Mouse (Mus musculus) embryonic fibroblast, embryonic 13.5 days (primary cell): ENCODE results near the gene Eml2. TPM values are rescaled to one million over a fixed set of nuclear protein-coding genes. Genes with fewer than 3 reads are reported as not detected.
A peak's percentile ranks its signal among the peaks of the same experiment; 100 is the strongest.

Experiments
- H3K27ac ChIP-seq: 2 replicates; pipeline ENCODE4 v1.5.1; 2012; ENCODE audit warnings: low read length, control low read depth, inconsistent platforms; ENCODE audit not compliant: insufficient read depth
- H3K4me1 ChIP-seq: 2 replicates; pipeline ENCODE4 v1.6.1; 2011; ENCODE audit warnings: low read length; ENCODE audit not compliant: control insufficient read depth, insufficient read depth
- H3K4me3 ChIP-seq: 2 replicates; pipeline ENCODE4 v1.5.1; 2011; ENCODE audit warnings: mild to moderate bottlenecking, control low read depth, low read length; ENCODE audit not compliant: insufficient read depth
- CTCF ChIP-seq: IDR thresholded peaks from 2 replicates; pipeline ENCODE4 v1.5.1; 2011; ENCODE audit warnings: mild to moderate bottlenecking, control low read depth, low read length, moderate library complexity, borderline replicate concordance; ENCODE audit not compliant: insufficient read depth
- POLR2A ChIP-seq: IDR thresholded peaks from 2 replicates; pipeline ENCODE4 v1.6.1; 2011; ENCODE audit warnings: low read depth, mild to moderate bottlenecking, control low read depth, low read length, moderate library complexity
- polyA plus RNA-seq: library from polyadenylated mRNA; stranded (reverse); fragments of >200 nt; gene quantifications from 2 replicates; pipeline ENCODE4 v1.2.4, GENCODE M21; 2011; ENCODE audit warnings: low read depth; ENCODE audit not compliant: missing spikeins, insufficient read length

The Eml2 gene
- polyA plus RNA-seq, 1 experiment = 17.3 TPM

DNA sequence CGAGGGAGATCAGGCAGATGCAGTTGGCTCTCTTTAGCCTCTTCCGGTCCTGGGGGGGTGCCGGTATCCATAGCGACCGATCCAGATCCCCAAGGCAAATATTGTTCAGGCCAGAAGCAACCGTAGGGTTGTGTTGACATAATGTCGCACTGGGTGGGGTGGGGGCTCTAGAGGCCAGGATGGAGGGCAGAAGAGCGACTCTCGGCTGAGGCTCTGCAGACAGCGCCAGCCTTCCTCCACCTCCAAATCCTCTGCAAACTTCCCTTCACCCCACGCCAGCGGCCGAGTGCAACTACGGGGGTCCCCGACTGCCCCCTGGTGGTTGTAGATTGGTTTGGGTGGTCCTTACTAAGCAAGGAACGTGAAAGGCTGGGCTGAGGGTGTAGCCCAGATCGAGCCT is 3.3 kb upstream of the Eml2 start:
- Histone ChIP-seq H3K4me1 (no peaks in the 10 kb centered on the region), H3K27ac (no peak overlapping the region), H3K4me3 (no peak overlapping the region; the same call in 1 of the 2 replicates)
- TF ChIP-seq CTCF = peak; percentile 48; the same call in 1 of the 2 replicates
- no peak for TF ChIP-seq POLR2A

DNA sequence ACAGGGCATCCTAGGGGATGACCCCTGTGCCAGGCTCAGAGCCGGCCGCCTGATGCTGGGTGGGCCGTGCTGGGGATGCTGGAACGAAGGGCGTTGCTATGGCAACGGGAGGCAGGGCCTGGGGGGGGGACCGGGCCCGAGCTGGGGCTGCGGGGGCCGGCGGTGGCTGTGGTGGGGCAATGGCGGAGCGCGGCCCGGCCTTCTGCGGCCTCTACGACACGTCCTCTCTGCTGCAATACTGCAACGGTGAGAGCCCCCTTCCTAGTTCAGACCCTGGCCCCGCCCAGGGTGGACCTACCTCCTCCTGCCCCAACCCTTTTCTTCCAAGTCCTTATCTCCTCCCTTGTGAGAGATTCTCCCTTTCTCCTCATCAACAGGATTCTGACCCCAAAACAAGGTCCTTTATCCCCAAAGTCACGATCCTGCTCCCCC is 311 bp downstream of the Eml2 start:
- TF ChIP-seq CTCF = no peak
- TF ChIP-seq POLR2A = no peak
- Histone ChIP-seq H3K4me3 (no peak overlapping the region), H3K27ac (no peak overlapping the region), H3K4me1 (no peaks in the 10 kb centered on the region)

DNA sequence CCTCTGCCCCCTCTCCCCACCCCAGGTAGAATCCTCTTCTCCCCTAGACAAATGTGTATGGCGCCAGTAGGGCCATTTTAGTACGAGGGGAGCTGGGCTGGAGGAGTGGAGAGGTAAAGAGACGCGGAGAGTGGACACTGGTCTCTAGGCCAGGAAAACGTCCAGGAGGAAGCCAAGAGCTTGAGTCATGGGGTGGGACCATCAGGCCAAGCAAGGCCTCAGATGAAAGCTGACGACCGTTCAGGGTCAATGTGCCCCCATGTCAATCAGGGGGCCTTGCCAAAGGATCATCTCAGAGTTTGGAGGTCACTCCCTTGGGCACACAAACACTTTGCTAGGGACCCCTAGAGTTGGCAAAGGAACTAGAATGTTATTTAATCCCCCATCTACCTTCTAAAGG is 995 bp downstream of the Eml2 start:
- TF ChIP-seq CTCF (no peak), POLR2A (no peak)
- Histone ChIP-seq H3K4me3 (no peak overlapping the region), H3K4me1 (no peaks in the 10 kb centered on the region), H3K27ac (no peak overlapping the region)

DNA sequence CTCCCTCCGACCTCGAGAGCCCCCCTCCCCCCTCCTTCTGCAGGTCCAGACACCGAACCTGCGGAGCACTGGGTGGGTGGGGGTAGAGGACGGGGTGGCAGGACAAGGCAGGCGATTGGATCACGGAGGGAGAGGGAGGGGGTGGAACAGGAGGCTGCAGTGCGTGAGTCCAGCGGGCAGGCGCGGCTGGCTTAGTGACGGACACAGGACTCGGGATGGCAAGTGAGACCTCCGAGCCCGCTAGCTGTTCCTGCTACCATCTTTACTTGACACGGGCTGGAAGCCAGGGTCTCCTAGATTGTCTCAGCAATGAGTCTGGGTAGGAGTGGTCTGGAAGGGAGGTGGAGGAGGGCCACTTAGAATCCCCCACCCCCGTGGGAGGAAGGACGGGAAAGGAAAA is 1.8 kb downstream of the Eml2 start:
- no peak overlapping the region for H3K27ac ChIP-seq
- peaks cover 2% of the 10 kb centered on the region; the same call in 1 of the 2 replicates for H3K4me1 ChIP-seq
- TF ChIP-seq CTCF (no peak), POLR2A (no peak)
- no peak overlapping the region for H3K4me3 ChIP-seq

DNA sequence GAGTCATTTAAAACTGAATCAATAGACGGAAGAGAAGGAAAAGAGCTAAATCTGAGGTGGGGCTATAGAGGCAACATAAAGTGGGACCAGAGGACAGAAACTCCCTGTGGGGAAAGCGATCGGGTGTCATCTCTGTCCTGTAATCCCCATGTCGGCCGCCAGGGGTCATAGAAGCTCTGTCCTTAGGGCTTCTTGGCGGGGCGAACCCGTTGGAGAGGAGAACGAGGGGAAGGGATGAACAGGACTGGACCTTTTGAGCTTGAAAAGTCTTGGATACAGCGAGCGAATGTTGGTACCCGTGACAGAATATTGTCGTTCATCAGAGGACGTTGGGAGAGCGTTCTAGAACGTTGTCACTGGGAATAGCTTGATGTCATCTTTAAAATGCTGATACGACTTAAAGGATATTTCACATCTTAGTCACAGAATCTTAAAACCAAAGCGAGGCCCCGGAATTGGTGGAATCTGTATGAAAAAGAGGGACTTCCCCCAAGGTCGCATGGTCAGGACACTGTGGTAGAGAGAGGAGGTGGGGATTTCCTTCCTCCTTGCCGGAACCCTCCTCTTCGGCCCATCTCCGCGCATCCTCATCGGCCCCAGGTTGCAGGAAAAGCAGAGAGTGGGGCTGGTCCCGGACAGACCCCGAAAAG is 2.3 kb downstream of the Eml2 start:
- Histone ChIP-seq H3K4me1 (peaks cover 2% of the 10 kb centered on the region; the same call in 1 of the 2 replicates), H3K27ac (no peak overlapping the region), H3K4me3 (peak overlapping the region; percentile 12; the same call in 1 of the 2 replicates)
- TF ChIP-seq CTCF = peak; percentile 39; the same call in 1 of the 2 replicates
- no peak for TF ChIP-seq POLR2A

DNA sequence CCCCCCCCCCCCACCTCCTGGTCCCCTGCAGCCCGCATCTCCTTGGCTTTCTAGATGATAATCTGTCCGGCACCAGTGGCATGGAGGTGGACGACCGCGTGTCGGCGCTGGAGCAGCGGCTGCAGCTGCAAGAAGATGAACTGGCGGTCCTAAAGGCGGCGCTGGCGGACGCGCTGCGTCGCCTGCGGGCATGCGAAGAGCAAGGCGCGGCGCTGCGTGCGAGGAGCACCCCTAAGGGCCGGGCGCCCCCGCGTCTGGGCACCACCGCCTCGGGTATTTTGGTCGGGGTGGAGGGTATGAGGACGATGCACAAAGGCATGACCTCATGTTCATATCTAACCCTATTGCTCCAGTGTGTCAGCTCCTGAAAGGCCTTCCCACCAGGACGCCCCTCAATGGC is 3.0 kb downstream of the Eml2 start:
- no peak overlapping the region for H3K27ac ChIP-seq
- peaks cover 2% of the 10 kb centered on the region; the same call in 1 of the 2 replicates for H3K4me1 ChIP-seq

DNA sequence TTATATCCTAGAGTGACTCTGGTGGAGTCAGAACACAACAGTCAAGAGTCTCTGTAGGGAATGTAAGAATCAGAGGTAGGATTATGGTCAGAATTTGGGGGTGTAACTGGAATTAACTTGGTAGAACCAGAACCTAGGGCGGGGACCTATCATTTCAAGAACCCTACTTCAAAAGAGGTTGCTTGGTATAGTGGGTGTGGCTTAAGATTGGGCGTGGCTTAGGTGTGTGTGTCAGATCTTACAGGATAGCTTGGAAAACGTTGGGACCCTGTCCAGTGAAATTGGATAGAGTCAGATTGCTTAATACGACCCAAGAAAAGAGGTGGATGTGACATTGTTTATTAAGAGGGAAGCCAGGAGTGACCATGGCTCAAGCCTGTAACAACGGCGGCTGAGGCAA is 3.7 kb downstream of the Eml2 start:
- H3K4me3 ChIP-seq = no peak overlapping the region
- no peak for TF ChIP-seq POLR2A
- TF ChIP-seq CTCF = no peak
- peaks cover 2% of the 10 kb centered on the region; the same call in 1 of the 2 replicates for H3K4me1 ChIP-seq

More for the DNA sequence above, 3.0 kb downstream of the Eml2 start:
- no peak overlapping the region for H3K4me3 ChIP-seq
- TF ChIP-seq CTCF (peak; percentile 86), POLR2A (no peak)

DNA sequence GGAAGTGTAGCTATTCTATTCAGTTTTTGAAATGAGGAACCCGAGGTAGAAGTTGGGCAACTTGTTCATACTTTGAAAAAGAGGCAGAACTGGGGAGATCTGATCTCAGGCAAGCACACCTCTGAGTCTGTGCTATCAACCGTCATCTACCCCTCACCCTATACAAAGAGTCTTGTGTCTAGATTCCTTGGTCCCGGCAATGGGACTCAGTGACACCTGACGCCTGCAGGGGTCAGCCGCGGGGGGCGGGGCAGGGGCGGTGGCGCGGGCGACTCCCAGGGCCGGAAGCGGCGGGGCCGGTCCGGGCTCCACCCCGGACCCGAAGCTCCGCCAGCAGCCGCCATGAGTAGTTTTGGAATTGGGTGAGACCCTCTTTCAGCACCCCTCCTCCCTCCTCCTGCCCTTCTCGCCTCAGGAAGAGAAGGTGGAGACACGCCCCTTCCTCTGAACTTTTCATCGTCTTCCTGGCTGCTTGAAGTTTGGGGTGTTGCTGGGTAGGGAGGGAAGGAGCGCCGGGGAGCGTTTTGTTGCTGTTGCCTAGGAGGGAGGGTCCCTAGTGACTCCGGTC is 4.7 kb downstream of the Eml2 start:
- TF ChIP-seq POLR2A (peak; percentile 42; the same call in 1 of the 2 replicates), CTCF (no peak)
- Histone ChIP-seq H3K27ac (no peak overlapping the region), H3K4me1 (peaks cover 2% of the 10 kb centered on the region; the same call in 1 of the 2 replicates), H3K4me3 (peak overlapping the region; percentile 51)

More for the DNA sequence above, 3.7 kb downstream of the Eml2 start:
- H3K27ac ChIP-seq = no peak overlapping the region

DNA sequence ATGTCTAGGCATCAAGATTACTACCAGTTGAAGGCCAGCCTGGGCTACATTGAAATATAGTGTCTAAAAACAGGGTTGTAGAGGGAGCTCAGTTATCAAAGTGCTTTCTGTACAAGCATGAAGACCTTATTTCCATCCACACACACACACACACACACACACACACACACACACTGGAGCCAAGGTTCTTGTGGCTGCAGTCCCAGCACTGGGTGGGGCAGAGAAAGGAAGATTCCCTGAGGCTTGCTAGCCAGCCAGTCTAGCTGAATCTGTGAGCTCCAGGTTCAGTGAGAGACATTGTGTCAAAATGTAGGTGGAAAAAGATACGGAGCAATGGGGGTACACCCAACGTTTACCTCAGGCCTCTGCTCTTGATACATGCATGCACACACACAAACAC is 8.0 kb downstream of the Eml2 start:
- Histone ChIP-seq H3K27ac (no peak overlapping the region), H3K4me3 (no peak overlapping the region), H3K4me1 (peaks cover 2% of the 10 kb centered on the region; the same call in 1 of the 2 replicates)
- no peak for TF ChIP-seq CTCF
- no peak for TF ChIP-seq POLR2A

DNA sequence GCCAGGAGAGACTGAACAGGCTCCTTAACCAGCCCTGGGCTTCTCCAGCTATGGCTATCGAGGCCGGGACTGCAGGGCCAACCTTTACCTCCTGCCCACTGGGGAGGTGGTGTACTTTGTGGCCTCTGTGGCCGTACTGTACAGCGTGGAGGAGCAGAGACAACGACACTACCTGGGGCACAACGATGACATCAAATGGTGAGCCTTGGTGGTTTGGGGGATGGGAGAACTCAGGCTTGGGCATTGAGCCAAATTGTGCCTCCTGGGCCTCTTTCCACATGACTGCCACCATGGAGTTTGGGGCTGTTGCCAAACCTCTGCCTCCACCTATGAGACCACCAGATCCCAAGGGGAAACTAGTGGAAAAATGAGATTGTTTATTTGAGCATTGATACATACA is 8.5 kb downstream of the Eml2 start:
- TF ChIP-seq CTCF (no peak), POLR2A (no peak)
- no peak overlapping the region for H3K27ac ChIP-seq
- no peak overlapping the region for H3K4me3 ChIP-seq
- peaks cover 2% of the 10 kb centered on the region; the same call in 1 of the 2 replicates for H3K4me1 ChIP-seq
